Mouse (Mus musculus) spleen, postnatal 14 days (tissue): ENCODE measurements around the gene Llgl2.

ENCODE experiments used
- DNase-seq, 2 experiments: peaks; one replicate each; pipeline ENCODE4 v3.0.0; 2021 to 2022; ENCODE audit warnings: low spot score in 2 of 2

Gene Llgl2

DNA sequence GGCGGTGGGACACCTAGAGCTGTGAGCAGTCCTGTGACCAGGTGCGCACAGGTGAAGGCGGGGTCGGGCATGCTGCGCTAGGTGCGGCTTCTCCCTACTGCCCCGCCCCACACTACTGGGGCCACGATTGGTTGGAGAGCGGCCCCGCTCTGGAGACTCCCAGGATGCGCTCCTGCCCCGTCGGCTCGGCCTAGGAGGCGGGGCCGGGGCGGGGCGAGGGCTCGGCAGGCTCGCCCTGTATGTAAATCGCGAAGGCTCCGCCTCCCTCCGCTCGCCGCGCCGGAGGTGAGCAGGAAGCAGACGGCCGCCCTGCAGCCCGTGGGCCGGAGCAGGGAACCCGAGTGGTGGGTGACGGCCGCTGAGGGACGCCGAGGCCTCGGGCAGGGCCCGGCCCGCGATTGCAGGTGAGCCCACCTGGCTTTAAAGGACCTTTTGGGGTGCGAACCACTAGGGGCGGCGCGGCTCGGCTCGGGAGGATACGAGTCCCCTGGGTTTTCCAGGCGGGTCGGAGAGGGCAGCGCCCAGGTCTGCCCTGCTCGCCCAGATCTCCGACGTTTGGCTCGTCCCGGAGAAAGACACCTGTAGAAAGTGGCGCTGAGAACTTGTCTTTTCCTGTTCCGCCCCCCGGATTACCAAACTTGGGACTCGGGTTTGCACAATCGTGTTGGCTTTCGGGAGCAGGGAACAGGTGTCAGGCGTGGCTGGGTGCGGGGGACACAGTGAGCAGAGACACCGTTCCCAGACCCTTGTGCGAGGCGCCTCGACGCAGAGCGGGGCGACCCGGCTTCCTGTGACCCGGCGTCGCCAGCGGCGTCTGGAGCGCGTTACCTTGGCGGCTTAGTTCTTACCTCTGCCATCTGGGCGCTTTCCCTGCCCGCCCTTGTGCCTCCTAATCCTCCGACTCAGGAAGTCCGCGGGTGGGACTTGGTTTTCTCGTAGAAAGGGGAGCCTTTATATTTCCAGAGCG, at the start of gene Llgl2:
Gene Llgl2 (plus strand): TSS at position 276 of the 967 bp plus-strand sequence.
- DNase-seq: peak; percentile 72 to 81

DNA sequence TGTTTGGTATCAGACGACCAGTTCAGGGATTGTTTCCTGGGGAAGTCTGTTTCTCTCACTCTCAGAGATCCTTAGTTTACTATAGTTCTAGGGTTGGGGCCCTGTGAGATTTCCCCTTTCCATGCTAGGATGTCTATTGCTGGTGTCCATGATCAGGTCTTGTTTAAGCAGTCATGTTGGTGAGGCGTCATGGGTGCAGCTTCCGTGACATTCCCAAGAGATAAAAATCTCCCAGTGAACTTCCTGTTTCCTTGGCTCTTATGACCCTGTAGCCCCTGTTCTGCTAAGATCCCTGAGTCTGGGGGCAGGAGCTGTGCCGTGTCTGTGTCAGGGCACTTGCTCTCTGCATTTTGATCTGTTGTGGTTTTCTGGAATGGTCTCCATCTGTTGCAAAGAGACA, 49.2 kb upstream of the Llgl2 start:
- no peak for DNase-seq

DNA sequence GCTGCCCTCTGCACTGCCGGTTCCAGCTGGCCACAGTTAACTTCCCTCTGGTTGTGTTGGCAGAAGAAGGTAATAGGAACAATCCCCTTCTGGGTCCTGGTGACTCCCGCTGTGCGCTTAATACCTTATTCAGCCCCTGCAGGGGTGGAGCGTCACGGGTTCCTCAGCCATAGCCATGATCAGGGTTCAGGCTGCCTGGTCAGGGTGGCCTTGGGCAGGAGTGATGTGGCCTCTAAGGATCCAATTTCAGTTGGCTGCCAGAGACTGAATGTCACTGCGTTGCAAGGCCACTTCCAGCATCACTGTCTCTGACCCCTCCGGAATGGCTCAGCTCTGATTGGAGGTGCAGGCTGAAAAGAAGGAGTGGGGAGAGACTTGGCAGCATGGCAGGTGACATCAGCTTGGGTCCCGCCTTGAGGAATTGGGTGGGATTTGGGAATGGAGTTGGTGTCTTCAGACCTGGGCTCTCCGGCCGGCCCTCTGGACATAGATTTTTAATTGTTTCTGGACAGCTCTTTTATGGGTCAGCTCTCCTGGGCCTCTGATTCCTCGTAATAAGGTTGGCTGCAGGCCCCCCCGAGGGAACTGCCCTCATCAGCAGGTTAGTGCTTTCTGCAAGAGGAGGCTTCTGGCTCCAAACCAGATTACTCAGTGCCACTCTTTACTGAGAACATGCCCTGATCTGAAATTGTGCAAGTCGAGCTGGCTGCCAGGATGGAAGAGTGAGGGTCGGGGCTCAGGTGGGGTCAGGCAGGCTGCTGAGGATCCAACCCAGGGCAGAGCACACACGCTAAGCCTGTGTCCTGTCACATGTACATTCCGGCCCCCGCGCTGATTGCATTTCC, 47.8 kb upstream of the Llgl2 start:
- no peak for DNase-seq

DNA sequence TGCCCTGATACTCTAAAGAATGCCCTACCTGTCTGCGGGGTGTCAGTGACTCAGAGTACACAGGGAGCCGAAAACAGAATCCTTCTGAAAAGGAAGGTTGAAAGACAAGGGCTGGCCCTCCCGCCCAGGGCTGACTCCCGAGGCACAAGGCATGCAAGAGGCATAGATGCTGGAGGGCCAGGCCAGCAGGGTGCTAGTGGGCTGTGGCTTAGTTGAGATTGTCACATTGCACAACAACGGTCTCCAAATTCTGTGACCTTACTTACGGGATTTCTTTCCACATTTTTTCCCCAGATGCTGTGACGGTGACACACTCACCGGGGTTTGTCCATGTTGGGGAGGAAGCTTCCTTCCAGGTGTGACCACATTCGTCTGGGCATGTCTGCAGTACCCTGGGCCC, 46.9 kb upstream of the Llgl2 start:
- no peak for DNase-seq

DNA sequence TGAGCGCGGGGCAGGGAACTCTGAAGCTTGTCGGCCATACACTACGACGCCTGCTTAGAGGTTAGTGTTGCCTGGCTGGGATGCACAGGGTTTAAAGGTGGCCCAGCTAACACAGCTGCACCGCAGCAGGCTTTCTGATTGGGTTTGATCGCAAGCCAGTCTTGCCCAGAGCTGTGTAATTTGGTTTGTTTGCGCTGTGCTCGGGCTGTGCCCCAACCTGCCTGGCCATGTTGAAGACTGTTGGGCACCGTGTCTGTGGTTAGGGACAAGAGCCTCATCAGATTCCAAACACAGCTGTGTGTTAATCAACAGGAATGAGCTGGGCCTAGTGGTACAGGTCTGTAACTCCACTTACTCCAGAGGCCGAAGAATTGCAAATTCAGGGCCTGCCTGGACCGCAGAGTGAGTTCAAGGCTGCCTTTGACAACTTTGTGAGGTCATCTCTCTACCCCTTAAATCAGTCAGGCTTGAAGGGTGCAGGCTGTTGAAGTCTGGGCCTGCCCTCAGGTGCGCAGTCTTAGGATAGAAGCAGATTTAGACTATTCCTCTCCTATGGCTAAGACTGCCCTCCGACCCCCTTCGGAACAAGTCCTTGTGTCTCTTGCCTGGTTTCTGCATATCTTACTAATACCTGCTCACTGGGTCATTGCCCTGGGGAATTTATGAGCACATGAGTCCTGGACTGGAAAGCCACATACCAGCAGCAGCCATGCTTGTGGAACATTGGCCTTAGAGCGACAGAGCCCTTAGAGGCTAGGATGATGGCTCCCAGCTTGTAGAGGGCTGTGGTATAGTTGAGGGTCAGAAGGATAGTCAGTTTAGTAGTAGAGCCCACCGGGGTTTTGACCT, 46.1 kb upstream of the Llgl2 start:
- no peak for DNase-seq

DNA sequence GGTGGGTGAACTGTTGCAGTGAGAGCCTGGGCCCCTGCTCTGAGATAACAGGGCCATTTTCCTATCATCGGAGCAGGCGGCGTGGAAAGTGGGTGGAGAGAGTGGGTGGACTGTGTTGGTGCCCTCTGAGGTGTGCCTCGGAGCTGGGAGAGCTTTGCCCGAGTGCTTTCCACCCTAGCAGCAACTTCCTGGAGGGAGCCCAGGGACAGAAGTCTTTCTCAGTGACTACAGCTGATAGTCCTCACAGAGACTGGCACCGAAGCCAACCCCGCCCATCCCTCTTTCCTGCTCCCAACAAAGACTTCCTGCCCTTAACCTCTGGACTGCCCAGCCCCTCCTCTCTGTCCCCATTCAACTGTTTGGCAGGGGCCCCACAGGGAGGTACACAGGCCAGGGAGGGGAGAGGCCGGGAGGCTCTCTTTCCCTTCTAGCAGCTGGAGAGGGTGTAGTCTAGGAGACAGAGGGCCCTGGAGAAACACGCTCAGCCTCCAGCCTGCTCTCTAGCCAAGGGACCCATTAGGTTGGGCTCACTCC, 44.7 kb upstream of the Llgl2 start:
- peak in 1 of 2 experiments; percentile 30 for DNase-seq

DNA sequence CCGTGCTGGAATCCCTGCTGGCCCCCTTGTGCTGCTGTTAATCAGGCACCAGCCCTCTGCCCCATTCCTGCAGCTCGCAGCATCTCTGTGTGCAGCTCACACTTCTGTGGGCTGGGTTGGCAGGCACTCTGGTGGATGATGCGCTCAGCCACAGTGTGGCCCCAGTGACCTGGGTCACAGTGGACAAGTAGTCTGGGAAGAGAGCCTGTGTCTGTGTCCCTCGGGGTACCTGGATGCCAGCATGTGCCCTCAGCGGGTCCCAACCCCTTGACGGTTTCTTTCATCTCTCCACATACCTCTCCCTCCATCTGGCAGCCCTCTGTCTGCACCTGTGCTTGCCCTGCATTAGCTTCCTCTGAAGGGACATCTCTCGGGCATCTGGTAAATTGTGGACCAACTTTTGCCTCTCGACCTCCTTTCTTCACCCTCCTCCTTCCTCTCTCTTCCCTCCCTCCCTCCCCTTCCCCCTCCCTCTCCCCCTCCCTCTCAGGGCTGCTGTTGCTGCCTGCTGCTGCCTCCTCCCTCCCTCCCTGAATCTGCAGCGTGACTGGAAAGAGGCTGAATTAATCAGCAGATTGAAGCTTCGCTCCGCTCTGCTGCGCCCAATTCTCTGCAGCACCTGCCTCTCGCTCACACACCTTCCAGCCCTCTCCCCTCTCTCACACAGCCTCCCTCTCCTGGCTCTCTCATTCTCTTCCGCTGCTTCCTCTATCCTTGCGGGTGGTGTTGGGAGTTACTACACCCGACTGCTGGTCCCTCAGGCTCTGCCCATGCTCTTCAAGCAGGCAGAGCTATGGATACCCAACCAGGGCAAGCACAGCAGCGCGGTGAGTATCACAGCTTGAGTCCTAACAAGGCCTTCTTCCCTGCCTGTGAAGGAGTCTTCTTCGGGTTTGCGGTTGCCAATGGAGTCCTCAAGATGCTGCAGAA, 43.4 kb upstream of the Llgl2 start:
- no peak for DNase-seq

DNA sequence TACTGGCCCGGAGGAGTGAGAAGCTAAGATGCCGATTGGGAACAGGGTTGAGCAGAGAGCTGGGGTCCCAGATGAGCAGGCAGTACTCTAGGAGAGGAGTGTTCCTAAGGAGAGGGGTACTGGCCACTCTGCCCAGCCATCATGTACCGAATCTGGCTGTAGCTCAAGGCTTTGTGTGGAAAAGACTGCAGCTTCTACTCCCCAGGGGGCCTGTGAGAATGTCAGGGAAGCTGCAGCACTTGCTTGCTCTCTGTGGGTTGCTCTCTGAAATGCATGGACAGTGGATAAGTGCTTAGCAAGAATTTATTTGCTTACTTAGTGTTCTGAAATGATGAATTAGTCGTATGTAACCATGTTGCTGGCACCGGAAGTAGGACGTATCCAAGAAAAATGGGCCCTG, 37.4 kb upstream of the Llgl2 start:
- no peak for DNase-seq

DNA sequence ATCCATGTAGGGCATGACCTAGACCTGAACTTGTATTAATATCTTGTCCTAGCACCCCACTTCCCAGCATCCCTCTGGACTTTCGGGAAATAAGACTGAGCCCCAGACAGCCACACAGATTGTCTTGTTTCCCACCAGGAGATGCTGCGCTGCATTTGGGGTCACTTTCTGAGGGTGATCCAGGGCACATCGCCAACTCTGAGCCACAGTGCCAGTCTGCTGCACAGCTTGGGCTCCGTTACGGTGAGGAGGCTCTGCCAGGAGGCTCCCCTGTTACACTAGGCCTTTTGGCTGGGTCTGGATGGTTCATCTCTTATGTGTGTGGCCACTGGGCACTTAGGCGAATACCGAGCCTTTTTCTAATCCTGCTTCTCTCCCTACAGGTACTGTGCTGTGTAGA, 34.1 kb upstream of the Llgl2 start:
- no peak for DNase-seq

DNA sequence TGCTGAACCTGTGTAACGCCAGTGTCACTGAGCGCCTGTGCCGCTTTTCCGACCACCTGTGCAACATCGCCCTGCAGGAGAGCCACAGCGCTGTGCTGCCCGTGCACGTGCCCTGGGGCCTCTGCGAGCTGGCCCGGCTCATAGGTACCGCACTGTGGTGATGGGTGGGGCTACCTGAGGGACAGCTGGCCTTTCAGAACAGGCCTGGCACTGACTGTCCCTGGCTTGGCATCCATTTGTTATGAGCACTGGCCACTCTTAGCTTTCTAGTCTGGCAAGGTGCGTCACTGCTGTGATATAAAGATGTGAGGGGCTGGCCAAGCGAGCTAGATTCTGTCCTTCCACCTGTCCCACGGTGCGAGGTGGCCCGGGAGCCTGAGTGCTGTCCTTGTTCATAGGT, 31.9 kb upstream of the Llgl2 start:
- DNase-seq: no peak

DNA sequence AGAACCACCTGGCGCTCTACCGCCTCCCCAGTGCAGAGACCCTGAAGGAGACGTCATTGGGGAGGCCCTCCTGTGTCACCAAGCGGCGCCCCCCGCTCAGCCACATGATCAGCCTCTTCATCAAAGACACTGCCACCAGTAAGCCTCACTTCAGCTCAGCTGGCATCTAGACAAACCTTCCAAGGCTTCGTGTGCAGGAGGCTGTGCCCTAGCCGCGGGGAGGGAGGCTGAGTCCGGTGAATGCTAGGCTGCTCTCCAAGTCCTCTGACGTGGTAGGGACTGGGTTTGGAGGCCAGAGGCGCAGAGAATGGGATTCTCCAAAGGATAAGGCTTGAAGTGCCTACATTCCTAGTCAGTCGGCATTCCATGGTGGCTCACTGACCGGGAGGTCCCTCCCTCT, 31.5 kb upstream of the Llgl2 start:
- no peak for DNase-seq

DNA sequence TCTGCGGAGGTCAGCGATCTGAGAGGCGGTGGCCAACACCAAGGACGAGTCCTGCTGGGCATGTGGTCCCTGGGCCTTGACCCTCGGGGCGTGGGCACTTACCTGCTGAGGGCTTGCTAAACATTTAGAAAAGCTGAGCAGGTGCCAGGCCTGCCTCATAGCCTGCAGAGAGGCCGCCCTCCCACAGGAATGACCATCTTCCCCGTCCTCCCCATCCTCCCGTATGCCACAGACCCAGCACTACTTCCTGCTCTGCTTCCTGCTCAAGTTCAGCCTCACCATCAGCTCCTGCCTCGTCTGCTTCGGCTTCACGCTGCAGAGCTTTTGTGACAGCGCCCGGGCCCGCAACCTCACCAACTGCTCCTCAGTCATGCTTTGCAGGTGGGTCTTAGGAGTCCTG, 27.0 kb upstream of the Llgl2 start:
- DNase-seq: no peak

DNA sequence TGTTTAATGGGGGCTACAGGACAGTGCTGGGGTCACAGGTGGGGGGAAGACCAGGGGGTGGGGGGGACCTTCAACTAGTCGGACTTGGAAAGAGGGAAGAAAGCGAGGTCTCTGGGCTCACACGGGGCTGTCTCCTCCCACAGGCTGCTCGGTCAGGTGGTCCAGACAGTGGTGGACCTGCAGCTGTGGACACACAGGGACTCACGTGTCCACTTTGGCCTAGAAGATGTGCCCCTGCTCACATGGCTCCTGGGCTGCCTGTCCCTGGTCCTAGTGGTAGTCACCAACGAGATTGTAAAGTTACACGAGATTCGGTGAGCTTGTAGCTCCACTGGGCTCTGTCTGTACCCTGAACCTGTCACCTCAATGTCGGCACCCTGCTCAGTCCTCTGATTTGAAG, 26.2 kb upstream of the Llgl2 start:
- DNase-seq: no peak

DNA sequence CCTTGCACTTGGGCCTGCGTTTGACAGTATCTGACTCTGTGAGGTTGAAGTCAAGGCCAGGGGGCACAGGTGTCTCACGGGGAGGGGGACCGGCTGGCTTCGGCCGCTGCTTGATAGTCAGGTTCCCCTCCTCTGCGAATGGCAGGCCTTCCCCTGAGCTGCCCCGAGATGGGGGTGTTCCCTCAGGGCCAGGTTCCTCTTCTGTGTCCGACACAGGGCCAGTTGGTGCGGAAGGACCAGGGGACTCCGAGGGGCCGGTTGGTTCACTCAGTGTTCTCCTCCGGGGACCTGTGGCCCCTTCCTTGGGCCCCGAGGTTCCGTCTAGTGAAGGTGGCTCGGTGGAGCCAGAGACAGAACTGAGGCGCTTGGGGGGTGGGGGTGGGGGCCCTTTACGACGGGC, 22.9 kb upstream of the Llgl2 start:
- no peak for DNase-seq

DNA sequence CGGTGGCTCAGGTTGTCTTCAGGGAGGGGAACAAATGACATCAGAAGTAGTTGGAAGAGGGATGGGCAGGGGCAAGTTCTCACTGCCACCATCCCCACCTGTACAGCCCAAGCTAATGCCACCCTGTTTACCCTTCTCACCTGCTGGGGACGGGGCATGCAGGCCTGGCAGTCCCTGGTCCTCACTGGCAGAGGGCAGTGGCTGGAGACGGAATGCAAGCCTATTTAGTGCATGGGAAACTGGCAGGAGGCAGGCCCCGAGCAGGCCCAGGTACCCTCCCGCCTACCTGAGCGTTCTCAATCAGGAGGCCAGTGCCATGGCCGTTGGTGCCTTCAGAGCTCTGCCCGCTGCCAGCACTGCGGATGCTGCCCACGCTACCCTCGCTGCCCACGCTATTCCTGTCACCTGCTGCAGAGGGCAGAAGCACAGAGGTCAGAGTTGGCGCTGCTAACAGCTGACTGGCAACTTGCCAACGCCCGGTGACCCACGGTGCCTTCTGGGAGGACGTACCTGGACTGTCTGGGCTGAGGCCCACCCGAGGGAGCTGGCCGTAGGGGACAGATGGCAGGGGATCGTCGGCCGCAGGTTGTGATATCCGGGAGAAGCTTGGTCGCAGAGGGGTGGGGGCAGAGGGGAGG, 20.7 kb upstream of the Llgl2 start:
- DNase-seq: no peak

DNA sequence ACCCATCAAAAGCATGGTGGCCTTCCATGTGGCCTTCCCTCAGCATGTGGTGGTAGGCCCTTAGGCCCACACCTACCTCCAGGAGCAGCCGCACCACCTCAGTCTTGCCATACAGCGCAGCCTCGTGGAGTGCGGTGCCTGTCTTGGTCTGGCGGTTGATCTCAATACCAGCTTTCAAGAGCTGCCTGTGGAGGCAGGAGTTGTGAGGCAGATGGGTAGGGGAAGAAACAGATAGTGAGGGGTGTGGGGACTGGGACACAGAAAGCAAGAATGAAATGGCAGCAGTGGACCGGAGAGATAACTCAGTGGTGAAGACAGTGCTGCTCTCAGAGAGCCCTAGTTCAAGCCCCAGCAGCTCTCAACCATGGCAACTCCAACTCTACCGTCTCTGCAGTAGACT, 18.8 kb upstream of the Llgl2 start:
- no peak for DNase-seq

DNA sequence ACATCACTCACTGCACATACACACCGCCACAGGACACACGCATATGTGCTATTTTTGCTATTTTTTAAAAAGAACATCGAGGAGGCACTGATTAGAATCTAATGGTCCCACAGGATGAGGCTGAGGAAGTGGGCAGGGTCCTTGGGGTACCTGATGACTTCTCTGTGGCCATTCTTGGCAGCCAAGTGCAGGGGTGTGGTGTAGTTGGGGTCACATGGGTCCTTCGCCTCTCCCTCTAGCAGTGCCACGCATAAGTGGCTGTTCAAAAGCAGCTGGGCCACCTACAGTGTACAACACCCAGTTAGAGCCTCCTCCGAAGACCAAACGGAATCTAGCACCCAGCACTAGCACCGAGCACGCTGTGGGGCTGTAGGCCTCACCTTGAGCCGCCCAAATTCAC, 17.7 kb upstream of the Llgl2 start:
- no peak for DNase-seq

DNA sequence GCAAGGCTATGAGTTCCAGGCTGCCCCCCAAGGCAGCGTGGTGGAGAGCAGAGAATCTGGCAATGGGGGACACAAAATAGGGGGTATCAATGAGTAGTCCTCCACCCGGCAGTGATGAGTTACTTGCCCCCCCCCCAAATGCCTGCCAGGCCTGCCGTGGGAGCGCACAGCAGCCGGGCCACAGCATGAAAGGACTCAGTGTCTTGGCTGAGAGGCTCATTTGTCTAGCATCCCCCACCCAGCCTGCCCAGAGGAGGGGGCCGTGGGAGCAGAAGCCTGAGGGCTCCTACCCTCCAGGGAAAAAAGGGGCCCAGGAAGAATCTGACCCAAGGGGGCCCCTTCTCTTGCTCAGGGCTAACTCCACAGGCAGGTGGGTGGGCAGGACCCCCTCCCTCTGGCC, 16.5 kb upstream of the Llgl2 start:
- DNase-seq: no peak

DNA sequence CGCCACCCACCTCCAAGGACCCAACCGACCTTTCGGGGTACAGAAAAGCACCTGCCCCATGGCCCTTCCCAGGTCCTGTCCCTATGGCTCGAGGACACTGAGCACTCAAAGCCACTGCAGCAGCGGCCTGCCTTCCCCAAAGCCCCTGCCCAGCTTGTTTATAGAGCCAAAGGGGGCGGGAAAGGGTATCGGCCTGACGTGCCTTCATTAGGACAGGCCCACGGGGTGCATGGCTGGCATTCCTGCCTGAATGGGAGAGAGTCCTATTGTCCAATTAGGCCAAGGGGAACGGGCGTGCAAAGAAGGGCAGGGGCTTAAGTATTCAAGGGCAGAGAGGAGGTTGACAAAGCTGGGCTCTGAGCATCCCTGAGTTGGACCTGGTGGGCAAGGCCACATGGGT, 15.9 kb upstream of the Llgl2 start:
- no peak for DNase-seq

DNA sequence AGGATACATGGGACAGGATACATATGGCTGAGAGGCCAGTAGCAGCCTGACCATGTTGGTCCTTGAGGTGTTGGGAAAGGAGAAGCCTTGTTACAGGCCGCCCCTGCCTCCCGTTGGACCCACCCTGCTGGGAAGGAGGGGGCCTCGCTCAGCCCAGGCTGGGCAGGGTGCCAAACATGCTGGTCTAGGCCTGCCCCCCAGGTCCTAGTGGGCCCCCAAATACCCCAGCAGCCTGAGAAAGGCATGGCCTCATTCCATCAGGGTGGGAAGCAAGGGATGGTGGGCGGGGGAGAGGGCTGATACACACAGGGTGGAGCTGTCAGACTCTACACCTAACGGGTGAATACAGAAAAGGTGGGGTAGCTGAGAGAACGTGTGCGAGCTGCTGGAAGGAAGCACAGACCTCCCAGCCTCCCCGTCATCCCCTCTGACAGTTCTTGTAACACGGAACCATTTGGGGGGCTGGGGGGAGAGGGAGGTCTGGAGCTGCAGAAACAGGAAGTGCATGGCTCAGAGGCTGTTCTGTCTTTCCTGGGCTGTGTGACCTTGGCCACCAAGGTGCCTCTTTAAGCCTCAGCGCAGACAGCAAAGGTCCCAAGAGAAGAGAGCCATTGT, 15.0 kb upstream of the Llgl2 start:
- DNase-seq: no peak
